Mouse (Mus musculus): ENCODE data around the gene Ncam2.

Gene Ncam2

DNA sequence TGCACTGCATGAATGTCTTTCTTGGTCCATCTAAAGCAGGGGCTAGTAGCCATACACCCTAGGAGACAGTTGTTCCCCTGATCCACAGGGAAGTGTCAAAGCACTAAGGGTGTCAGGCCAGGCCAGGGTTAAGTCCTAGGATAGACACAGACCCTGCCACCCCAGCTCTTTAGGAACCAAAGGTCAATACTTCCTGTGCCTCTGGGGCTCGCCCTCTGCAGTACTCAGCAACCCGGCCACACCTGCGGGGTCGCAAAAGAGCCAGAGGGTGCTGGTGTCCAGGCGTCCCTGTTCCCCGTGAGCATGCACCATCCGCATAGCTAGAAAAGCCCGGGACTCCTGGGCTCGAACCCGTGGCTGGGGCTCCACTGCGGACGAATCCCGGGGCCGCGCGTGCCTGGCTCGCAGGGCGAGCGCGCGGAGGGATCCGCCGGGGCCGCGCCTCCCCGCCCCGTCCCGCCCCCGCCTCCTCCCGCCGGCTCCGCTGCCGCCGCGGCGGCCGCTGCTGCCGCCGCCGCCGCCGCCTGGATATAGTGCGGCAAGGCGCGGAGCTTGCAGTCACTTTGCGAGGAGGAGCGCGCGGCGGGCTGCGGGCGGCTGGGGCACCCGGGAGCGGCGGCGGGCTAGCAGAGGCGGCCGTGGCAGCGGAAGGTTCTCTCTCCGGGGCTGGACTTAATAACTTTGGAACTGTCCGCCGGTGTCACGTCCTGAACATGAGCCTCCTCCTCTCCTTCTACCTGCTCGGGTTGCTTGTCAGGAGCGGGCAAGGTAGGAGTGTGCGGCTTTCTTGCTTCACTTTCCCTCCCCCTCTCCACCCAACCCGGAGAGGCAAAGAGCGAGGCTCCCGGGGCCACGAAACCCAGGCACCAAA is at the start of gene Ncam2:
TSS of gene Ncam2 (plus strand) at position 497 of the 871 bp plus-strand sequence.
- DNase-seq (ENCODE audit: low spot score) = no peak

DNA sequence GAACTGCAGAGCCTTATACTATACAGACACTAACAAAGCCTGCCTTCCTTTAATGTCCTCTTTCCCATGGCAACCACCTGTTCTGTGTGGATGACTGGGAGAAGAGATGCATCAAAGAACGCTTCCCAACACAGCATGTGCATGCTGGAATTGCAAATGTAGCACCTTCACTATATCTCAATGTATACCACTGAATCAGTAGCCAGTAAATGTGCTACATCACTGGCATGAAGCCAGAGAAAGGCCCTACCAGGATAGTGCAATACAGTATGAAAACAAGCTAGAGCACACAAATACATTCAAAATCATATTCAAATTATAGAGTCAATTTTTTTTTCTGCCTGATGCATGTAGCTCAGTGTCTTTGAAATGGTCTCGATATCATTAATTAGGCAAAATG is 29.7 kb upstream of the Ncam2 start:
- DNase-seq (ENCODE audit: low spot score) = no peak

DNA sequence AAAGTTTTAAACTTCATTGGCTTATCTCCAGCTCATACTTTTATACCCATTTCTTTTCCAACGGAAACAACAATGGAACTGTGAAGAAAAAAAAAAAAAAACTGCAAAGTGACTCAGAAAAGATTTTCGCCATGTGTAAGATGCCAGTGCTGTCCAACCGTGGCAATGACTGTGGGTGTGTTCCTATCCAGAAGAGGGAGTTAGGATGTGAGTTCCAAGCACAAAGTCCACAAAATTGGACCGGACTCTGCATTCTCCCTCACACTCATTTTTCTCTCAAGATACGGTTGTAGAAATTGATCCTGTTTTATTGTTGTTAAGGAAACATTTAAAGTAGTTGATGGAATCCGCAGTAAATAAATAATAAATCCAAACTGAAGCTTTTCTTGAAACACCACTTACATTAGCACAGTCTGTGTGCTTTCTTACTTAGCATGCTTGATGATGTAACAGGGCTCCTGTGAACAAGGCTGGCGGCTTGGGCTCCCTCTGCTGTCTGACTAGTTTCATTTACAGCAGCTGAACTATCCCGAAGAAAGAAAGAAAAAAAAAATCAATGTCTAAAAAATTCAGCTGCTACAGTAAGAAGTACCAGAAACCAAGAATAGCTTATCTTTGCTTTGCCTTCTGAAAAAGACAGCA is 25.1 kb upstream of the Ncam2 start:
- DNase-seq (ENCODE audit: low spot score) = peak; percentile 67

DNA sequence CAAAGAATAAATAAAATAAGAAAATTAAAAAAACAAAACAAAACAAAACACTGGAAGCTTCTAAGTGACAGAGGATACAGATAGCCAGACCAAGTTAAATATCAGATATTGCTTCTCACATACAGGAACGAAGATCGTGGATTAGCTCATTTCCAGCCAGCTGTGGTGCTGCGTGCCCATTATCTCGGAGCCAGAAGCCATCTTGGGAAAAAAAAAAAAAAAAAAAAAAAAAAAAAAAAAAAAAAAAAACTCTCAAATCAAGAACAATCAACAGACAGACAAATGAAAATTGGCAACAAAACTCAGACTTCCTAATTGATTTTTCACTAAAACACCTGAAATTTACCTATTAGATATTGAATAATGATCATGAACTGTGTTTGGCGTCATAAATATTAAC is 20.7 kb upstream of the Ncam2 start:
- no peak for DNase-seq (ENCODE audit: low spot score)

DNA sequence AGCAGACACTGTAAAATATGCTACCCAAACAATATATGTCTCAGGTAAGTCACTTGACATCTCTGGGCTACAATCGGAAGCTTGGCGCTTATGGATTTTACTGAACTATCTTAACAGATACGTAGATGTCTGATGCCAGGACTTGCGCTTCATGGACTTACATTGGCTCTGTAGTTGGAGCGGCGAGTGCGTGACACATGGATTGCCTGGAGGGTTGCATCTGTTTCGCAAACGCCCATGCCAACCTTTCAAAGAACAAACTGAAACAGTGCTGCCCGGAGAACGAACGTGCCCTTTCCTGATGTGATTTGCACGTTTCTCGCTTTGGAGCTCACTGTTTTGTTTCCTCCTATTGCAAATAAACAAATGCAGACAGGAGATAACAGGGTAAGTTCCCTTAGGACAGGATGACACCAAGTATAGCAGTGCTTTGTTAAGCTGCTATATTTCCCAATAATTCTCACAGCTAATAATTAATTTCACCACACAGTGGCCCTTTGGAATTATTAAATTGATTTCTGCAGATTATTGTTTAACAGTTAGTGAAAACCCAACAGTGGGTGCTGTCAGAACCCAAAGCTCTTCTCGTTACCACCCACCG is 12.8 kb upstream of the Ncam2 start:
- no peak for DNase-seq (ENCODE audit: low spot score)

DNA sequence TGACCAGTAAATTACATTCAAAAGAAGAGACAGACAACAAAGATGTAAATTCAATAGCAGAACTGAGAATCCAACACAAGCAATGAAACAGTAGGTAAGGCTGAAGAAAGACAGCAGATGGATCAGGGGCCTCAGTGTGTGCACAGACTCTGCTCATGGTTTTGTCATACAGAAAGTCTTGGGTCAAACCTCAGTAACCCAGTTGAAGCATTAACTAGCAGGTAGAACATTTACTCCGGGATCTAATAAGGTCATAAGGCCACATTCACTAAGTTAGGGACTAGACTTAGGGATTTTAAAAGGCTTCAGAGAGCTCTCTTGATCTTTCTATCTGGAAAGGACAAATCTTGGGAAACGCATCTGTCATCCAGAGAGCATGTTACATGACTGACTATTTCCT is 8.9 kb upstream of the Ncam2 start:
- no peak for DNase-seq (ENCODE audit: low spot score)

DNA sequence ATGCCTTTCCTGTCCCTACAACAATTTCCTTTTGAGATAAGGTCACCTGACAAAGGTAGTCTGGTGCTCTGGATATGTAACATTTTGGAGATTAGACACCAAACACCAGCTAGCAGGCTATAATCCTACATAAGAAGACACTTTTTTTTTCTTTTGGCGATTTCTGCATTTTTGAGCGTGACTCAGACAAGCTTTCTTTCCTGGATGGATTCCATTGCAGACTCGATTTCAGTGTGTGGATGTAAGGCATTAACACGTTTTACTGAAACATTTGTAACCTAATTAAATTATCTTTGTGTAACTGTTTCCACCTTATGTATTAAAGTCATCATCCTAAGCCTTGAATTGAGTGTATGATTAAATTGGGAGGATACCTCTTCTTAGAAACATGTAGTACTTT is 7.9 kb upstream of the Ncam2 start:
- no peak for DNase-seq (ENCODE audit: low spot score)

DNA sequence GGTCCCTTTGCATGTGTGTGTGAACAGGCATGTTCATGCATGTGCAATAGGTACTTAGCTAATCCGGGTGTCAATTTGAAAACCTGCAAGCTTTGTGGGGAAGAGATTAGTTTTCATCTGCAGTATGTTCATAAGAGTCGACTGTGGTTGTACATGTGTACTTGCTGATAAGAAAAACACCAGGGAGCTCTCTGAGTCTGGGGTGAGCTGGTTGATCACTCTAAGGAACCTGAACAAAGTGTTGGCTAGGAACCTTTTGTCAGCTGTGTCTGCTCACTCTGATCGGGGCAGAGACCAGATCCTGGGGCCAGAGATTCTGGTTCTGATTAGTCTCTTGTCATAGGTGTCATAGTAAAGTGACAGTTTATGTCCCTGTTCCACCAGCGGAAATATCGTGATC is 1.0 kb upstream of the Ncam2 start:
- no peak for DNase-seq (ENCODE audit: low spot score)

DNA sequence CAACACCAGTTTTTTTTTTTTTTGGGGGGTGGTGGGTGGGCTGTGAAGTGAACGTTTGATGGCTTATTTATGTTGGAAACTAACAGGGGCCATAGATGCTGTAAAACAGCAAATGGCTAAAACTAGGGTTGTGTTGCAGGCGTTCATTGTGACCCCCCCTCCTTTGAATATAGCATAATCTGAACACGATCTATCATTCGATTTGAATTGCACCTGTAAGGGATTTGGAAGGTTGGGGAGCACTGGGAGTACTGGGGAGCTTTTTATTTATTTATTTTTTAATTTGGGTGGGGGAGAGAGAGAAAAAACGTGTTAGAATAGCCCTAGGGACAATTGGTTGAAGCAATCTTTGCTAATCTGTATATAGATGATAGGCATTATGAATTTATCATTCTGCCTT is 974 bp downstream of the Ncam2 start:
- no peak for DNase-seq (ENCODE audit: low spot score)

DNA sequence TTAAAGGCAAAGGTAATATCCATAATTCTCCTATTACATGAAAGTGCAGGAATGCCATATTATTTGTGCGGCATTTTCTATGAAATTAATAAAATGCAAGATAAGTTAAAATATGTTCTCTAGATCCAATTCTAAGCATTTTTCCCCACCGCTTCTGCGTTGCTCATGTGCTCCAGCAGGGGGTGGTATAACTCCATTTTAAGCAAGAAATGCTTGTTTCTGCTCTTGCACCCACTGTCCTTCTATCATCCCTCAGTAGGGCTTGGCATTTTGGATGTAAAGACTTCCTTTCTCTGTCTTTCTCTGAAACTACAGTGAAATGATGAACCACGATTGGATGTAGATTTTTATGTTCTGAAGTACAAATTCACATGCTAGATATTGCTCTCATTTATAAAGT is 1.5 kb downstream of the Ncam2 start:
- no peak for DNase-seq (ENCODE audit: low spot score)

DNA sequence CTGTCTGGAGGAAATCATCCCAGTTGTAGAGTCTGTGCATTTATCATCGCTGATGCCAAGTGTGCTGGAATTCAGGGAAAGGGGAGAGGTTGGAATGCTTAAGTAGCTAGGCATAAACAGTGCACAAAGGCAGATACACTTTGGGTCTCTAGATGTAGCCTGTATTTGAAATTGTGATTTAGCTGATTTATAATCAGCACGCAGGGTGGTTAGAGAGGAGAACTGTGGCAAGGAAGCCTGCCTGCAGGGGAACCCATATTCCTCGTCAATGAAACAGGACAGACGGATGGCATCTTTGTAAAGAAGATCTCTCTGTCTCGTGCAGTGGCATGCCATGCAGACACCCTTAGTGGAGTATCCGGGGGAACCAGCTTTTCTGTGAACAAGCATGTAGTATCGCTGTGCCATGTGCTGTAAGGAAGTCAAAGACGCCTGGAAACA is 2.2 kb downstream of the Ncam2 start:
- no peak for DNase-seq (ENCODE audit: low spot score)

DNA sequence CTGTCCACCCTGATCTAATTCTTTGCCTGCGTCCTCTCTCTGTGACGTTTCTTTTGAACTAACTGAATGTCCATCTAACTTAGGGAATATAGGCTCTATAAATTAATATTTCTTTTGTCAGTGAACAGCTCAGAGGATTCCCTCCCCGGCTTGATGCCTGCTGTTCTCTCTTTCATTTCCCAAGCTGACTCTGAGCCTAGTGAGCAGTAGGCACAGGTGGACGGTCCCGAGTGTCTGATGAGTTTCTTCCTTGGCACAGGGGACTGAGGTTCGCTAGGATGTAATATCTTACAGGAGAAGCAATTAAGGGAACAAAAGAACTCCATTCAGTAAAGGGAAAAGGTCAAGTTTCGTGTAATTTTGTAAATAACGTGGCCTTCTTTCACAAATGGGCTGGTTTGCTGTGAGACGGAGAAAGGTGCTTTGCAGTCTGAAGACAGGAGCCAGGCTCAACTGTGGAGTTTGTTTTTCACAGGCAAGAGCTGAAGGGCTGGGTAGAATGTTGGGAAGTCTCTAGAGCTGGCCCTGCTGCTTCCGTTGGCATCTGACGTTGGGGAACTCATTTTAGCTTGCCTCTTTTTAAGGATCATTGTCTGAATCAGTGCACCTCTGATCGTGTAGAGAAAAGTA is 4.0 kb downstream of the Ncam2 start:
- DNase-seq (ENCODE audit: low spot score) = no peak

DNA sequence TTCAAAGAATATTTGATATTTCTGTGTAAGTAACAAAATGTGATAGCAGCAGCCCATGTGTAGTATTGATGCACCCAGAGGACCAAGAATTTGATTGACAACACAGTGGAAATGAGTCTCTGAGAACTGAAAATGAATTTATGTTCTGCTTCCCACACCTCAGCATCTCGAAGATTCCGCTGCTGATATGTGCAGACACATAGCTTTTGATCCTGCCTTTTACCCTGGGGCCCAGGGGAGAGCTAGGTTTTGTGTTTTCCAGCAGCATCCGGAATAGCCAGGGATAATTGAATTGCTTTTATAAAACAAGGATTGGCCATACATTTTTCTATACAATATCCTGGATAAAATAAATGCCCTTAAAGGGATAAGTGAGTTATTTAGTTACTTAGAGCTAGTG is 20.7 kb downstream of the Ncam2 start:
- DNase-seq (ENCODE audit: low spot score) = no peak

DNA sequence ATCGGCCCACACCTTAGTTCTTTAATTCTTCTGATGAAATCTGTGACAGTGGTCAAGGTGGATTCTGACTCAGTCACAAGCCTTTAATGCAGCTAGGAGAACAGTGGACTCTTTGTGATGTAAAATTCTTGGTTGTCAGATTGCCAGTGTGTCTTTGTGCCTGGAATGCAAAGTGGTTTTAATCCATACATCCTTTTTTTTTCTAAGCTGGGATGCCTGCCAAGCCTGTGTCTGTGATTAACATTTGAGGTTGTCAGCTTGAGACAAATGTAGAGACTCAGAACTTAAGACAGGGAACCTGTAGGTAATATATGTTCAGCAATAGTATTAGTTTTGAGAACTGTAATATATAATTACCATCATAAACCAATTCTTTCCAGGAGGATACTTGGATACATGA is 23.3 kb downstream of the Ncam2 start:
- no peak for DNase-seq (ENCODE audit: low spot score)

DNA sequence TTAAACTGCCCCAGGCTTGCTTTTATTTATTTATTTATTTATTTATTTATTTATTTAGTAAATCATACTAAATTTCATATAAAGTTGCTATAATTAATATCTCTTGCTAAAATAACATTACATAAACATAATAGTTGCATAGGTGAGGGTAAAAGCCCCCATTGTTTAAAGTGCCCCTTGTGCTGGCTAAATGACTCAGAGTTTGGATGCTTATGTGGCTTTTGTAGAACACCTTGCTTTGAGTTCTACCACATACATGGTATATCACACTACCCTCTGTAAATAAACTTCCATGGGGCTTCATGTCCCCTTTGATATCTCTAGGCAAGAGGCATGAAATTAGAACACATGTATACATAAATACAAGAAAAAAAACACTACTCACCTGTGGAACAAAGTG is 23.8 kb downstream of the Ncam2 start:
- DNase-seq (ENCODE audit: low spot score) = no peak

DNA sequence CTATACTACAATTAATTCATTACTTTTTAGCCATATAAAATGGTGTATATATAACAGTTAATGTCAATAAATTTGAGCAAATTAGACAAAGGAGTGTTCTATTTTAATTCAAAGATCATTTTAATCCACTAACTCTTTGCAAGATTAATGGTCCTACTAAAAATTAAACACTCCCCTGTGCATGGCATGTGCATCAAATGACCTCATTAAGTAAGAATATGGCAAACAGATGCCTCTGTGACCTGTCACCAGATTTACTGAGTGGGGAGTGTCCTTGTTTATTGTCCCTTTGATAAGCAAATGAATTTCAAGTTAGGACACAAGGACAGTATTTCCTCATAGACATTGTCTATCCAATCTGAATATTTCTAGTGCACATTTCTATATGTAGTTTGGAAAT is 54.4 kb downstream of the Ncam2 start:
- DNase-seq (ENCODE audit: low spot score) = no peak

DNA sequence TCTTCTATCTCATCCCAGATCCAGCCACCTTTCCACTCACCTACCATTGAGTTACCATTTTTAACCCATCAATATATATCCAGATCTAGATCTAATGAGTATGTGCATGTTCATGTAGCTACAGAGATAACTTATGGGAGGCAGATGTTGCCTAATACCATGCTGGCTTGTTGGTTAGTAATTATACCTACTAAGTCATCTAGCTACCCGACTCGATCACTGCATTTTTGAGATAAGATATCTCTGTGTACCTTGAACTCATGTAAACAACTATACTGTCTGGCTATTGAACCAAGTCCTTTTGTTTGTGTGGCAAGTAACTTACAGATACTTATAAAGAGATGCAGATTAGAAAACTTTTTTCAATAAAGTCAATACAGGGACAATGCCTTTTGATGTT is 59.9 kb downstream of the Ncam2 start:
- DNase-seq (ENCODE audit: low spot score) = no peak

DNA sequence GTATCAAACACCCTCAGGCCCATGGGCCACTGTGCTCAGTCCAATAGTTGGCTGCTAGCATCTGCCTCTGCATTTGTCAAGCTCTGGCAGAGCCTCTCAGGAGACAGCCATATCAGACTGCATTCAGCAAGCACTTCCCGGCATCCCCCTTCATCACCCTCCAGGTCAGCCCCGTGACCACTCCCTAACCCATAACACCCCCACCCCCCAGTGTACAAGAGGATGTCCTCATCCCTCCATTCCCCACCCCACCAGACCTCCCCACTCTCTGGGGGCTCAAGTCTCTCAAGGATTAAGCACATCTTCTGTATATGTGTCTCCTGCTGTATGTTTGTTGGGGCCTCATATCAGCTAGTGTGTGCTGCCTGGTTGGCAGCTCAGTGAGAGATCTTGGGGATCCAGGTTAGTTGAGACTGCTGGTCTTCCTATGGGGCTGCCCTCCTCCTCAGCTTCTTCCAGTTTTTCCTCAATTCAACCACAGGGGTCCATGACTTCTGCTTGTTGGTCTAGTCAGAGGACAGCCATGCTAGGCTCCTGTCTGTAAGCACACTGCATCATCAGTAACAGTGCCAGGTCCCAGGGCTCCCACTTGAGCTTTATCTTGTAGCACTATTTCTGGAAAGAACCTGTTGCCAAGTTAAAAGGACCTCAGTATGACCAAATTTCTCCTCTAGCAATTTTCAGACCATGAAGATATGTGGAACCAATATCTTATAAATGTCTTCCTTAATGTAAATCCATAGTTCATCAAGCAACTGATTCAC is 73.3 kb downstream of the Ncam2 start:
- DNase-seq (ENCODE audit: low spot score) = no peak

DNA sequence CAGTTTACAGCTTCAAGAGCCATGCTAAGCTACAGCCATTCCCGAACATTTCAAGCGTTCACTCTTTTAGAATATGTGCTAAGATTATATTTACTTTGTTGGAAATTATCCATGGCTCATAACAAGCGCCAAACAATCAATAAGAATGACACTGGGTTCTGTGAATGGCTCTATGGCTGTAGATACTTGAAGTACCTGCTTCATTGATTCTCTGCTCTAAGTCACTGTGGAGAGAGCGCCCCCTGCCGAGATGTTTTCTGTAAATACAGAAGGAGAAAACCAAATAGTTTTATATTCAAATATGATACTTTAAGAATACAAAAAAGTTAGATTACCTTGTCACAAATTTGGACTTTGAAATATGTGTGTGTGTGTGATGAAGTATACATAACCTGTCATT is 83.7 kb downstream of the Ncam2 start:
- DNase-seq (ENCODE audit: low spot score) = peak; percentile 16

DNA sequence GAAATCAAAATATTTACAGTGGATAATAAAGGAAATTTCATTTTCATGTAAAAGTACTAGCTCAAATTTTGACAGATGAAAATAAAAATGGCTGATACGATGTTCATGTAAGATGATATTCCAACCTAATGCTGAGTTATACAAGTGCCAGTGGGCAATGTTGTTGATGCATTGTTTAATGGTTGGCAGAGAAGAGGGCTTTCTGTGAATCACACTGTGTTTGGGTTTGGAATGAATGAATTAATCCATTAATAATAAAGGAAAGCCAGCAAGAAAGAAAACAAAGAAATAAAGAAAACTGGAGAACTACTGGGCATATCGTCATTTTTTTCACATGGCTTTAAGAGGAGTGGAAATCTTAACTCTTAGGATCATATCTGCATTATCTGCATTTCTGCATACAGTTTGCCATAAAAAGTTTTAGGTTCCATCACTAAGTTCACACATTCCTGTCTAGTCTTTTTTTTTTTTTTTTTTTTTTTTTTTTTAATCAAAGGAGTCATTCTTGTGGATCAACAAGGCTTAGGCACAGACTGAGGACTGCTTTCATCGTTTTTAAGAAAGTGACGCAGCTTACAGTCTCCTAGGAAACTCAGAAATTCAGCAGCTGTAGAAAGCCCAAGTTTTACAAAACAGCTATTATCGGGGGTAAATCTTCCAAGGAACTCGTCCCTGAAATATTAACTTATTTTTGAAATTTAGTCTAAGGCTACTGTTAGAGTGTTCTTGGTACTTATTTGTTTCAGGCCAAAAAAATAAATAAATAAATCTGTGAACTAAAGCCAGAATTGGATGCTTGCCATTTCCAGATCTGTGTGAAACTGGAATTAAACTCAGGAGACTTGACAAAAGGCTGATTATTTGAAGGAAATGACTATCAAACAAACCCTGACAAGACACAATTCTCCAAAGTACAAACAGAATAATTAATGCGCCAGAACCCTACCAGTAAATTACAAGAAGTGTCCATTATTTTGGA is 84.7 kb downstream of the Ncam2 start:
- no peak for DNase-seq (ENCODE audit: low spot score)

DNA sequence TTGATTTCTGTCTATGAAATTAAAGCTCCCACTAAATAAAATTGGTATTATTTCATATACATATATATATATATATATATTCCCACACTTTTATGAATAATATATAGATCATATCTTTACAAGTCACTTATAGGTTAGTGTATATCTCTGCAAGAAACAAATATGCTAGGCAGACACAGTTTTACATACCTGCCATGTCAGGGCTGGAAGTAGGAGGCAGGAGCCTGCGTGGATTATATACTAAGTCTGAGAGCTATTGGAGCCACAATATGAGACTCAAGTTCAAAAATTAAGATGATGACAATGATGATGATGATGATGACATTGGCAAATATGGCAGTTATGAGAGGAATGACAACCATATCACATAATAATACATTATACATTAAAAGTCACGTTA is 85.4 kb downstream of the Ncam2 start:
- DNase-seq (ENCODE audit: low spot score) = no peak
